ENCODE assay signal across 19 mouse cellular contexts in genomic region chr17:5569131-5570030, GRCm38 (mm10).
DNase-seq lines count a peak whose midpoint lies in the region; ATAC-seq and TF ChIP-seq lines count a peak whose summit lies in the region.
"Had no signal": no experiment of that assay in that cellular context is flagged by ENCODE, and none has a peak within 500 bp of the region (broad histone marks: within the 10 kb centered on the region; RNA-seq: fewer than 3 reads in every experiment).

No protein-coding gene starts in this region.

- no peaks in the 10 kb centered on the region for H3K27me3 ChIP-seq in forebrain, postnatal 0 days (ENCODE audit: insufficient read depth, low read length)
- H3K27me3 ChIP-seq in forebrain, embryonic 12.5 days: no peaks in the 10 kb centered on the region
- H3K27me3 ChIP-seq in liver, embryonic 14.5 days (ENCODE audit: control insufficient read depth, insufficient read depth, low read length): no peaks in the 10 kb centered on the region
- H3K27me3 ChIP-seq: embryonic facial prominence, embryonic 15.5 days; forebrain, embryonic 13.5 days; kidney, embryonic 15.5 days had no signal

- ATAC-seq in forebrain, postnatal 0 days: peak; percentile 12; the same call in 1 of the 2 replicates
- ATAC-seq in forebrain, embryonic 12.5 days (ENCODE audit: low FRiP score): no peak
- ATAC-seq in liver, embryonic 14.5 days (ENCODE audit: insufficient read depth): peak; percentile 24; the same call in 1 of the 2 replicates
- ATAC-seq: forebrain, embryonic 13.5 days had no signal

- 46% methylated on average over 17 of the region's 17 CpGs for WGBS in forebrain, postnatal 0 days
- WGBS in forebrain, embryonic 12.5 days: 61% methylated on average over 17 of the region's 17 CpGs
- 63% methylated on average over 17 of the region's 17 CpGs for WGBS in liver, embryonic 14.5 days (ENCODE audit: insufficient replicate concordance)

- peak overlapping the region; percentile 35; the same call in 1 of the 2 replicates for H3K27ac ChIP-seq in forebrain, postnatal 0 days (ENCODE audit: low read depth, low read length)
- H3K27ac ChIP-seq in forebrain, embryonic 12.5 days: no peak overlapping the region
- H3K27ac ChIP-seq in liver, embryonic 14.5 days: no peak overlapping the region
- H3K27ac ChIP-seq: embryonic facial prominence, embryonic 15.5 days; forebrain, embryonic 13.5 days; kidney, embryonic 15.5 days; midbrain, embryonic 10.5 days had no signal

- TF ChIP-seq CTCF in forebrain, postnatal 0 days (IDR thresholded peaks at IDR 0.05; ENCODE audit: low read depth): no peak
- TF ChIP-seq CTCF in liver, embryonic 14.5 days (IDR thresholded peaks at IDR 0.05; ENCODE audit: low read depth): no peak

- H3K4me2 ChIP-seq in forebrain, postnatal 0 days (ENCODE audit: low read depth): no peak overlapping the region
- H3K4me2 ChIP-seq in forebrain, embryonic 12.5 days: no peak overlapping the region
- peak overlapping the region; percentile 13; the same call in 1 of the 2 replicates for H3K4me2 ChIP-seq in liver, embryonic 14.5 days (ENCODE audit: low read depth)
- H3K4me2 ChIP-seq: embryonic facial prominence, embryonic 15.5 days; forebrain, embryonic 13.5 days; kidney, embryonic 15.5 days had no signal

- no peaks in the 10 kb centered on the region for H3K4me1 ChIP-seq in forebrain, postnatal 0 days (ENCODE audit: insufficient read depth)
- H3K4me1 ChIP-seq in forebrain, embryonic 12.5 days: no peaks in the 10 kb centered on the region
- H3K4me1 ChIP-seq in liver, embryonic 14.5 days (replicated peaks; ENCODE audit: control insufficient read depth in 2 of 2, insufficient read depth in 2 of 2, low read length in 1 of 2): peaks cover 0 to 11% of the 10 kb centered on the region in 2 experiments; a peak in 2 of 4 replicates
- H3K4me1 ChIP-seq: midbrain, embryonic 10.5 days had no signal

- no peaks in the 10 kb centered on the region for H3K9me3 ChIP-seq in forebrain, postnatal 0 days (ENCODE audit: low read length)
- H3K9me3 ChIP-seq in forebrain, embryonic 12.5 days: 0 out of 2 replicates have a peak, but pooled peaks cover 3% of the 10 kb centered on the region
- H3K9me3 ChIP-seq in liver, embryonic 14.5 days (ENCODE audit: control insufficient read depth, low read length): no peaks in the 10 kb centered on the region
- H3K9me3 ChIP-seq: embryonic facial prominence, embryonic 15.5 days; forebrain, embryonic 13.5 days; kidney, embryonic 15.5 days; midbrain, embryonic 10.5 days had no signal

- H3K9ac ChIP-seq in forebrain, postnatal 0 days: no peak overlapping the region
- H3K9ac ChIP-seq in forebrain, embryonic 12.5 days: no peak overlapping the region
- H3K9ac ChIP-seq in liver, embryonic 14.5 days (replicated peaks): no peak overlapping the region
- H3K9ac ChIP-seq: embryonic facial prominence, embryonic 15.5 days; forebrain, embryonic 13.5 days; kidney, embryonic 15.5 days had no signal

- H3K36me3 ChIP-seq in forebrain, postnatal 0 days (ENCODE audit: insufficient read depth): no peaks in the 10 kb centered on the region
- no peaks in the 10 kb centered on the region for H3K36me3 ChIP-seq in forebrain, embryonic 12.5 days (replicated peaks)
- H3K36me3 ChIP-seq in liver, embryonic 14.5 days (replicated peaks; ENCODE audit: control insufficient read depth, insufficient read depth, low read depth): no peaks in the 10 kb centered on the region
- H3K36me3 ChIP-seq: embryonic facial prominence, embryonic 15.5 days; kidney, embryonic 15.5 days; midbrain, embryonic 10.5 days had no signal

- TF ChIP-seq EP300 in liver, embryonic 14.5 days (IDR thresholded peaks at IDR 0.05; ENCODE audit: low read depth): no peak

- DNase-seq in forebrain, postnatal 0 days: no peak
- DNase-seq in retina, postnatal 1 day: peak; percentile 63
- no peak for DNase-seq in retina, embryonic 14.5 days (ENCODE audit: low spot score)
- DNase-seq in liver, embryonic 14.5 days (ENCODE audit: low read depth in 3 of 3, low spot score in 3 of 3): no peak
- DNase-seq in yolk sac, embryonic 10.5 days (ENCODE audit: low spot score): peak; percentile 26
- no peak for DNase-seq in right cerebral cortex, postnatal 36 days (ENCODE audit: low spot score in 2 of 2)
- DNase-seq in right cerebral cortex, adult 18-20 months: no peak
- DNase-seq: B cell, adult 2 months; cerebellum, adult 11 months; layer of hippocampus, adult 9-11 months; lung, adult 2 months; right cerebral cortex, postnatal 4 days; thymus, postnatal 25 days had no signal

- no peak overlapping the region for H3K4me3 ChIP-seq in forebrain, postnatal 0 days (ENCODE audit: low read depth, low read length)
- H3K4me3 ChIP-seq in forebrain, embryonic 12.5 days (replicated peaks): no peak overlapping the region
- H3K4me3 ChIP-seq in liver, embryonic 14.5 days (ENCODE audit: insufficient read depth in 1 of 2, low read depth in 2 of 2, low read length in 2 of 2): no peak overlapping the region
- H3K4me3 ChIP-seq: embryonic facial prominence, embryonic 15.5 days; forebrain, embryonic 13.5 days; kidney, embryonic 15.5 days; midbrain, embryonic 10.5 days; myocyte had no signal

Comparison
In these comparisons a context has a peak if more than half of its experiments do, and no peak if none do; other contexts are left out.
1. DNase-seq: peak in retina, postnatal 1 day (single experiment) and yolk sac, embryonic 10.5 days (single experiment); none in forebrain, postnatal 0 days (single experiment), retina, embryonic 14.5 days (single experiment), liver, embryonic 14.5 days (0 of 3), right cerebral cortex, postnatal 36 days (0 of 2) and right cerebral cortex, adult 18-20 months (single experiment).